Mouse (Mus musculus): Measurements from ENCODE around the gene Gzmk. TPM values are rescaled to one million over a fixed set of nuclear protein-coding genes. Genes with fewer than 3 reads are reported as not detected.

Gzmk gene
- total RNA-seq, 2 experiments from 2014 or later = not detected

- DNase-seq (ENCODE audit: low spot score in 2 of 2) = no peak
Measured at GRCm38 (mm10) chr13:113209624-113210023, 16.1 kb downstream of the Gzmk start, which contains the start of gene Esm1. Gene Esm1, plus strand, starts transcription at chr13:113209659.

DNA sequence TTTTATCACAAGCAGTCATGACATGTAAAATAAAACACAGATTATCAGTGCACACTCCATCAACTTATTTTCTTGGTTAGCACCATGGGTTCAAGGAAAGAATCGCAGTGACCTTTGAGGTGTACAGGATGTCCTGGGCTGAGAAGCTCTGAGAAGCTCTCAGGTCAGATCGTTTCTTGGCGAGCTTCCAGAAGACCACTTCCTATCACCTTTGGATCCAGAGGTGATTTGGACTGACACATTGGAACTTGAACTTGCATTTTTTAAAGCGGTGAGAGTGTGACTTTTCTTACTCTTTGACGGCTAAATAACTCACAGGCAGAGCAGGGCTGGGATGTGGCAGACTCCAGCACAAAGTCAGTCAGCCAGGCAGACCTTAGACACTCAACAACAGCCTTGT lies 20.4 kb downstream of the Gzmk start:
- intact Hi-C loops (cut with DNase I) = no loop called here
- DNase-seq (ENCODE audit: low spot score in 2 of 2) = no peak

More at GRCm38 (mm10) chr13:113209624-113210023, 16.1 kb downstream of the Gzmk start, which contains the start of gene Esm1:
- intact Hi-C loops (cut with DNase I) = no loop called here

- intact Hi-C loops (cut with DNase I) = no loop called here
- DNase-seq (ENCODE audit: low spot score in 2 of 2) = no peak
Measured at GRCm38 (mm10) chr13:113203146-113203545, 22.6 kb downstream of the Gzmk start.

DNA sequence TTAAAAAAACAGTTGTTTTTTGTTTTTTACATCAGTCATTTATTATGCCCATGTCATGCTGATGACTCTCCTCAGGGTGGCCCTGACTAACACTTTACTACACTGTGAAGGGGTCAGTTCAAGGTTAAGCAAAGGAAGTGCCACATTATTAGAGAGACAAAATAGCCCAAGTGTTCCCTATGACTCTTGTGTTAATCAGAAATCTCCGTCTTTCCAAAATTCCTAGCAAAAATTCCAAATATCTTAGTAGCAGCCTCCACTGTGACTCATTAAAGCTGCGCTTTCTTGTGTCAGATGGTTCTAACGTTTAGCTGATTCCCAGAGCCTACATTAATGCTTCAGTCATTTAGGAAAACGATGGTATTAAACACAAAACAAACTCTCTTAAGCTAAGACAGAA lies 23.5 kb downstream of the Gzmk start:
- intact Hi-C loops (cut with DNase I) = no loop called here
- no peak for DNase-seq (ENCODE audit: low spot score in 2 of 2)

- intact Hi-C loops (cut with DNase I) = no loop called here
- DNase-seq (ENCODE audit: low spot score in 2 of 2) = no peak
Measured at GRCm38 (mm10) chr13:113201631-113202030, 24.1 kb downstream of the Gzmk start.

DNA sequence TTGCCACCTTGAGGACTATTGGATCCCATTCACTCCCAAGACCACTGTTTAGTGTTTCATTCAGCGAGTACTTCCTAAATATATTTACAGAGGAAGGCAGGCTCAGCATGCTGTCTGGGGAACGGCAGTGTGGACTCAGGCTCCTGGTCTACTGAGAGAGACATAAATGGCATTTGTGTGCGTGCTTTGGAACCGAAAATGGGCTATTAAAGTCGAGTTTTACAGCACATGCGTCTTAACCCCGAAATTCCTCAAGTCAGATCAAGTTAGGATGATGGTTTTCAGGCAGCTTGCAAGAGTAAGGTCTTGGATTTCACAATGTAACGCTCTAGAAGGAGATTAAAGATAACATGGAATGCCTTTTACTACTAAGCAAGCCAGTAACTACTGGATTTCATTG lies 25.0 kb downstream of the Gzmk start:
- intact Hi-C loops (cut with DNase I) = no loop called here
- DNase-seq (ENCODE audit: low spot score in 2 of 2) = no peak

DNA sequence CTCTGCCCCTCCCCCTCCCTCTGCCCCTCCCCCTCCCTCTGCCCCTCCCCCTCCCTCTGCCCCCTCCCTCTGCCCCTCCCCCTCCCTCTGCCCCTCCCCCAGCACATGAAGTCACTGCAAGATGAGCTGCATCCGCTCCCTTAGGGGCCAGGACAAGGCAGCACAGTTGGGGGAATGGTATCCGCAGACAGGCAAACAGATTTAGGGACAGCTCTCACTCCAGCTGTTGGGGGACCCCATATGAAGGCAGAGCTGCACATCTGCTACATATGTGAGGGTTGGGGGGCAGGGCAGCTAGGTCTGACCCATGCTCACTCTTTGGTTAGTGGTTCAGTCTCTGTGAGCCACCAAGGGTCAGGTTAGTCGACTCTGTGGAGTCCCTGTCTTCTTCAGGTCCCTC lies 26.4 kb downstream of the Gzmk start:
- intact Hi-C loops (cut with DNase I) = no loop called here

DNA sequence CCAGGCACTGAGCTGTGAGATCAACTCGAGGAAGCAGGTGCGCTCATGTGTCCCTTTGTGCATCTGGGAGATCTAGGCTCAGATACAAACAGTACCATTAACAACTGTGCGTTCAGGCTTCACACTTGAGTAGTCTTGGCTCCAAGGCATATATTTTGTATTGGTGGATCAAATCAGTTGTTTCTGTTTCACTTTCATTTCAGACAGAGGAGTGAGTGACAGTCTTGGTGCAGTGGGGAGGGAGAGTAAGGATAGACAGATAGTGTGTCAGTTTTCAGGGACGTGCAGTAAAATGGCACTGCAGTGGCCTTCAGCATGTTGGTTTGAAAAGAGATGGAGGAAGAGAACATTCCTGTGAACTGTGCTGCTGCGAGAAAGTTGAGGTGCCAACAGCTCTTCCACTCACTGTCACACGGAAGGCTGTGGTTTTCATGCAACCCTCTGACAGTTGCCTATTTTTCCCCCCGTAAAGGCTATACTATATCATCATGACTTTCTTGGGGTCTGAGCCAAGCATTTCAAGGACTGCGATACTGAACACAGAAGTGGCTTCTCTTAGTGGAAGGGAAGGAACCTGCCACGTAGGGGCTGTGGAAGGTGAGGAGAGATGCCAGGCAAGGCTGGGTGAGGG lies 27.7 kb downstream of the Gzmk start:
- no peak for DNase-seq (ENCODE audit: low spot score in 2 of 2)
- intact Hi-C loops (cut with DNase I) = no loop called here

More for the DNA sequence above, 26.4 kb downstream of the Gzmk start:
- no peak for DNase-seq (ENCODE audit: low spot score in 2 of 2)

GRCm38 (mm10) chr13:113196808-113197674 lies 28.7 kb downstream of the Gzmk start:
- intact Hi-C loops (cut with DNase I) = no loop called here
- no peak for DNase-seq (ENCODE audit: low spot score in 2 of 2)

DNA sequence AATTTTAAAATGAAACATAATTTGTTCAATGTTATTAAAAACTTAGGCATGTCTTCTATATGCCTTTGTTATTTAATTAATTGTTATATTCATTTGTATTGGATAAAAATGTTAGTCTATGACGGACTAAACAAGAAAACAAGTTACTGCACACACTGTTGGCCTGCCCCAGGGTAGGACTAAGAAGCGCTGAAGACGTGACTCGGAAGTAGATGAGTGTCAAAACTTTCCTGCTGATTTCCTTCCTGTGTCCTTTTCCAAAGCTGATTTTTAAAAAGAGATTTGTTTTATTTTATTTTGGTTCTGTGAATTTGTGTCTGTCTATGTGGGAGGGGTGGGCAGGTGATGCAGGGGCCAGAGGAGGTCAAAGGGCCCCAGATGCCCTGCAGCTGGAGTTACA lies 42.0 kb downstream of the Gzmk start:
- intact Hi-C loops (cut with DNase I) = no loop called here
- DNase-seq (ENCODE audit: low spot score in 2 of 2) = no peak

GRCm38 (mm10) chr13:113183310-113183709 lies 42.4 kb downstream of the Gzmk start:
- no peak for DNase-seq (ENCODE audit: low spot score in 2 of 2)
- intact Hi-C loops (cut with DNase I) = no loop called here

DNA sequence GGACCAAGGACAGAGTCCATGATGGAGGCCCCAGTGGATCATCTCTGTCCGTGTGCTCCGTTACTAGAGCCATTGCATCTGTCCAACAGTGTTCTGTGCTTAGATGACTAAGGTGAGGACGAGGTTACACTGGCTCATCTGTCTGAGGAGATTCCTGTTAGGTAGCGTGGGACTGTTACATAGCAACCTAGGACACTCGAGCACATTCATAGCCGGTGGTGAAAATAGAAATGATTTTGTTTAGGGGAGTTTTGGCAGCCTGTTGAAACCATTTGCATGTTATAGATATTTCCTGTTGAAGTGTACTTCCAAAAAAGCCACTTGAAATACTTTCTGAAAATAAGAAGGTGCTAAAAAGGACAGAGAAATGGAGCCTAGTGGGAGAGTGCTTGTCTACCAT lies 51.5 kb downstream of the Gzmk start:
- DNase-seq (ENCODE audit: low spot score in 2 of 2) = peak in 1 of 2 experiments; percentile 61

DNA sequence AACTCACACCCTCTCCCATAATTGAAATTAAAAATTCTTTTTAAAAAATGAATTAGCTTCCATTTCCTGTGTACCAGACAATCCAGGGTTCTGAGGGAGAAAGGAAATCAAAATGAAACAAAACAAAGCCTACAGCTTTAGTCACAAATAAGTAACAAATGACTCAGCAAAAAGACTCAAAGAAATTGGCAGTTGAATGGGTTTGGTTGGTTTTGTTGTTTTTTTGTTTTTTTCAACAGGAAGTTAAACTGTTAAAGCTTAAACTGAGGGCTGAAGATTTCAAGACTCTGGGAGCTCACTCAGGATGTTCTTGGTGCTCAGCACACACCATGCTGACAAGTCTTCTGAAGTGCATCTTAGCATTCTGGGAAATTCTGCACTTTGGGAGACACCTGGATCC lies 55.5 kb downstream of the Gzmk start:
- no peak for DNase-seq (ENCODE audit: low spot score in 2 of 2)
- intact Hi-C loops (cut with DNase I) = no loop called here

More for the DNA sequence above, 51.5 kb downstream of the Gzmk start:
- intact Hi-C loops (cut with DNase I) = no loop called here

GRCm38 (mm10) chr13:113168018-113168534 lies 57.6 kb downstream of the Gzmk start:
- intact Hi-C loops (cut with DNase I) = no loop called here
- no peak for DNase-seq (ENCODE audit: low spot score in 2 of 2)

DNA sequence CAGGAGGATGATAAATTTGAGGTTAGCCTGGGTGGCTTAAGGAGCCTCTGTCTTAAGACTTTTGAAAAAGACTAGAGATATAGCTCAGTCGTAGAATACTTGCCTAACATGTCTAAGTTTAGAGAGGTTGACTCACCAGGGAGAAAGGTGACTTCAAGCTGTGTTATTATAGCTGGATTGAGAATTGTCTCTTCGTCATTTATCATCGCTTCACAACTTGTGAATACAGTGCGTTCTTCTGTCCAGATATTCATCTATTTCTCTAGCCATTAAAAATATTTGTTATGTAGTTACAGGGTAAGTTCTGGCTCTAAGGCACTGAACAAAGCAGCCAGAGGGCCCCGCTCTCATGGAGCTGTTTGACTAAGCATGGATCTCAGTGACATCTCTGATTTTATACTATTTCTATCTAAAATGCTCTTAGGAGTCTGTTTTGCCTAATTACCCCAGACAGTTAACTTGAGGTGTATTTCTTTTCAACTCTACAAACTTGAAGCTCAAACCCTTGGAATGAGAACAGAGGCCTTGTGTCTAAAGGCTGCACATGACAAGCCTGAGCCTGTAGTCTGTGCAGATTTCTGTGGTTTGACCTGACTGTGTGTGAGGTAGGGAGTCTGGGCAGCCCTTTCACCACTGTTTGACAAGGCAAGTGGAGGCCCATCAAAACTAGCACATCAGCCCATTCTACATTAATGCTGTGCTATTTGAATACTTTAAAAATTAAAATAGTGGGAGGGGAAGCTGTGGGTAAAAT lies 61.3 kb downstream of the Gzmk start:
- intact Hi-C loops (cut with DNase I) = no loop called here
- DNase-seq (ENCODE audit: low spot score in 2 of 2) = no peak

GRCm38 (mm10) chr13:113151556-113151955 lies 74.2 kb downstream of the Gzmk start:
- DNase-seq (ENCODE audit: low spot score in 2 of 2) = no peak
- intact Hi-C loops (cut with DNase I) = no loop called here

DNA sequence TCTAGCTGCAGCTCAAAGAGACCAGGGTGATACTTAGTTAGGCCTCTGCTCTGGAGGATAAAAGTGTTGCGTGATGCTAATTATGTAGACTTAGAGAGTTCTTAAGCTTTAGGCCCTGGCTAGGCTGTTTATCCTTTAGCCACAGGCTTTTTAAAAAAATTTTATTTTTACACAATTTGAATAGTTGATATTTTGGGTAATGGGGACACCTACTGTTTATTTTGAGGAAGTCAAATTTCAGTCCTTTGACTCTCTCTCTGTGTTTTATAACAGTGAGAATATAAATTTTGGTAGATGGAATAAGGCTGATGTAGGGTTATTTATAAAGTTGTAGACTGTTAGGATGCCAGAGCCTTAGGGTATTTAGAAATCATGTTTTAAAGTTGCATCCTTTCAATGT lies 86.1 kb downstream of the Gzmk start:
- intact Hi-C loops (cut with DNase I) = loop anchor here (2.0 kb wide), 1 partner anchor 85 kb away; no protein-coding TSS in a partner anchor

GRCm38 (mm10) chr13:113129974-113130373 lies 95.7 kb downstream of the Gzmk start:
- peak; percentile 9 to 57 for DNase-seq (ENCODE audit: low spot score in 2 of 2)
- intact Hi-C loops (cut with DNase I) = no loop called here

More for the DNA sequence above, 86.1 kb downstream of the Gzmk start:
- DNase-seq (ENCODE audit: low spot score in 2 of 2) = no peak
